Mouse (Mus musculus) monocyte, adult 2 months (primary cell): ENCODE measurements at regions not wholly inside any gene's neighbourhood (a gene's known extent, or its start where the extent isn't known, plus 50 kb on each side); places are given as distances from the start of the nearest gene placed in this dataset.

Source experiments
- DNase-seq, 2 experiments: peaks; one replicate each; pipeline ENCODE4 v3.0.0; 2022; ENCODE audit warnings: low spot score in 2 of 2, low read depth in 1 of 2

DNA sequence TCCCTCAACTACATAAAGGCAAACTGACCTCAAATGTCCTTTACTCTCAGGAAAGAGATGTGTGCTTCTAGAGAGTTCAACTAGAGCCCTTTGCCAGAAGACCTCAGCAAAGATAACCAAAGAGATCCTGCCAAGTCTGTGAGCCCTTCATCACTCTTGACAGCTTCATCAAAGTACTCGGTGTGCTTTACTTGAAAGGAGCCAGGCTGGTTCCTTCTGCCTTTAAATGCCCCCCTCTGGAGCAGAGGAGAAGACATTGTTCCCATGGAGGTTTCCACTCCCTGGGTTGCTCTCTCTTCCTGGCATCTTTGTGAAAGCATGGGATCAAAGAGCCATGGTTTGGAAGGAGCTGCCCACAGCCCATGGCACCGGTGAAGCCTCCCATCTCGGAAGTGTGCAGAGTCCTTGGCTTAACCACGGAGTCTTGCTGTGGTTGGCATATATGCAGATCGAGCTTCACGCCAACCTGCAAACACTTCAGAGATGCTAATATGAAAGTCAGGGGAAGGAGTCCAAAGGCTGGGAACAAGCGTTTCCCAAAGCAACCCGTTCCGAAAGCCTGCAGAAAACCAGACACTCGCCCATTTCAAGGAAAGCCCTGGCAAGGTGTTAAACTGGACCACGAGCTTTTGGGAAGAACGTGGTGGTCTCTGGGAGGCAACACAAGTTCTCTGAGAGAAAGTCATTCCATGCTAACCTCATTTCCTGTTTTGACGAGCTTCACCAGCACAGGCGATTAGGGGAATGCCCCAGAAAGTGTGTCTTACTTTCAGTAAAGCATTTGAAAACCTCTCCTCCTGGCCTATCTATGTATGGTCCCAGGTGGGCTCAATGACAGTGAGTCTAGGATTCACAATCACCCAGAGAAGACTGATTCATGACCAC is 223.5 kb upstream of the Spdye4c start:
- no peak for DNase-seq

DNA sequence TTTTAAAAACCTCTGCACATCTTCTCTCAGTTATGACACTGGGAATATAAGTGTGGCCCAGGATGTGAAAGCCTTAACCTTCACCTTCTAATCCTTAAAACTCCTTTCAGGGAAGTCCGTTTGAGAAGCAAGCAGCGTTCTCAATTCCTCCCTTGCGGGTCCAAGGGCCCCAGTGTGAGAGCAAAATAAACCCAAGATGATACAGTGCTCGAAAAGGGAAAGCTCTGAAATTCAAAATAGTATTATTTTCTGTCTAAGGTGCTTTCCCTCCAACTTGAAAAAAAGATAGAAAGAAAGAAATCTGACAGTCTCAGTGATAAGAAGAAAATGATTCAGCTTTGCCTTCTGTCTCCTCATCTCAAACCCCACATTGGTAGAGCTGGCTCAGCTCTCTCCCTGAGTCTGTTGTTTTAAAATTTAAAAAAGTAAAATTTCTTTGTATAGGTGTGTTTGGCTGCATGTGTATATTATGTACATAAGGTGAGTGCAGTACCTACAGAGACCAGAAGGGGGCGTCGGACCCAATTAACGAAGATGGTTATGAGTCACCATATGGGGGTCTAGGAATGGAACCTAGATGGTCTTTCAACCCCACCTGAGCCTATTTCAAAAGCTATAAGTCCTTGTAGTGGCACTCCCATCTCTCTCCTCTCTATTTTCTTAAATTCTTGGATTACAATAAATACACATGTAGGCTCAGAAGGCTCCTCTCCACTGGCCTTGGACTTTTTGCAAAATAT is 222.3 kb upstream of the Spdye4c start:
- no peak for DNase-seq

DNA sequence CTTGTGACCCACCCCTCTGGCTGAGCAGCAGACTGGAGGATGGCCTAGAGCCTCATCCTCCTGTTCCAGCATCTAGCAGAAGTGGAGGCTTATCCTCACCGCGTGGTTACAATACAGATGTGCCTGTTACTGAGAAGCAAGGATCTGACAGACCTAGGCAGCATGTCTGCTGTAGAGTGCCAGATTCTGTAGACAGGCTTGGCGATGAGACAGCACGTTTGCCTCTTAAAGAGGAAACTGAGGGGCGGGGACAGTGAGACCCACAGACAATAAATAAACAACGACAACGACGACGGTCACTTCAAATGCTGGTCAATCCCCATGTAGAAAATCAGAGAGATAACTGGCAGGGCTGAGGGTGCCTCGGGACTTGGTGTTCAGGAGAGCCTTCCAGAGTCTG is 220.2 kb upstream of the Spdye4c start:
- DNase-seq = no peak

DNA sequence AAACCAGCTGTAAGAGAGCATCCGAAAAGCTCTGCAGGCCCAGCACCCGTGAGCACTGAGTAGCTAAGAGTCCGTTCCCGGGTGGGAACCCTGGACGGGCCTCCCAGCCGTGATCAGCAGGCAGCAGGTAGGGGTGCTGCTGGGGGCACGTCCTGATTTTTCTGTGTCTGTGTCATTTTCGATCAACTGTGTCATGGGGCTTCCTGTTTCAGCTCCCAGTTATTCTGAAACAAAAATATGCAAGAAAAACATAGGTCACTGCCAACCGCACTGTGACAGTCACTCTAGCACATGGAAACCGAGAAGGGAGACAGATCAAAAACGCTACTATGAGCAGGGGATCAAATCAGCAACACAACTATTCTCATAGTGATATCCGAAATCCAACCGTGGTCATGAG is 218.8 kb upstream of the Spdye4c start:
- DNase-seq = no peak

DNA sequence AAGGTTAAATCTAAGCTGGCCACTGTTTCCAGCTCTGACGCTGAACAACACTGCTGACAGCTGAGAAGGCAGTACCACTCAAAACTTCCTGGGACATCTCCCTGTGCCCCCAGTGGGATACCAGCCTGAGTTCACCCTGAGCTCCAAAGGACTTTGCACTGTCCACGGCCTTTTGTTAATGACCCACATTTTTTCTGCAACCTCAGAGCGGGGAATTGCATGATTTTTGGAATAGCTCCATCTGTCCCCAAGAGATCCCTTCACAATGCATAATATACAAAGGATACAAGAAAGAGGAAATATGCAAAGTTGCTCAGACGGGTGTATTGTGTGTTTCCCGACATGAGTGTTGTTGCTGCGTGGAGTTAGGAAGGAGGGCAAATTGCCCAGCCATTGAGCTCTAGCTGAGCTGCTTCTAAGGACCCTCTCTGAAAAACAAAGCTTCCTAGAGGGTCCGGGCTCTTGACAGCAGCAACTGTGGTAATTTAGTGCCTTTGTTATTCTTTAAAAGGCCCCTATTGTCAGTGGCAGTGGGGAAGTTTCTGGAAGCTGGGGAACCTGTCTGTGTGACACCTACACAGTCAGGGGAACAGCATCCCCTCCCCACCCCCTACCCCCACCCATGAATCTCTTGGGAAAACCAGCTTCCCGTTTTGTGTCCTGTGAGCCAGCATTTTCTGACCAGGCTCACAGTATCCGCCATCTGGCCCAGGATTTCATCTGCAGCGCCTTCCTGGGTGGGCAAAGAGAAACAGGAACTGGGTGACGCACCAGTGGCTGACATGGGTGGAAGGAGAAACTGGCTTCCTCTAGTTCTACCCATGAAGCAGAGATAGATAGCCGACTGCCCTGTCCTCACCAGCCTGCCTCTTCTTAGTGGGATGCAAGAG is 217.4 kb upstream of the Spdye4c start:
- DNase-seq = peak; percentile 67 to 79

DNA sequence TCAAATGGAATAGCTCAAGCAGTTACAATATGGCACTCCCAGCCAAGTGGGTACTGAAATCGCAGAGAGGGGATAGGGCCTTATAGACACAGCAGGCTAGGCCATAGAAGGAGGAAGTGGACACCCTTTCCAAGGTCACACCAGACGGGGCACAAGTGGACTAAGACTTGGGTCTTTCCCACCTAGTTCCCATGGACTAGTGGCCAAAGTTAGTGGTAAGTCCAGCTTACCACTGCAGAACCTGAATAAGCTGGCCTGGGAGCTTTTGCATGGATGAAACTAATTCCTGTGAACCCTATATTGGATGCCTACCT is 216.8 kb upstream of the Spdye4c start:
- no peak for DNase-seq

DNA sequence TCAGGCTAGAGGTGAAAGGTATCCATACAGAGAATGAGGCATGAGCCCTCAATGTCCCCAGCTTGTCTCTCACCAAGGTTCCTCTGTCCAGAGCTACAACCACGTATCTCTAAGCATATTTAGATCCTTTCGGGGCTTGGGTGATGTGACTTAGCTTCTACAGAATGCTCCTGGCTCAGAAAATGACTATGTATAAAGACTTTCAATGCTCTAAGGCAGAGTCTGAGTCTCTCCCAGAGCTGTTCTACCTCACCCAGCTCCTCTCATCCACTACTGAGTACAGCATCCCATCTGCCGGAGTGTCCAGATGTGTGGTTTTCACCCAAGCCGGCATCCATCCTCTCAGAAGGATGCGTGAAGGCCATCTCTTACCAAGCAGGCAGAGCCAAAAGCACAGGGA is 216.1 kb upstream of the Spdye4c start:
- no peak for DNase-seq

DNA sequence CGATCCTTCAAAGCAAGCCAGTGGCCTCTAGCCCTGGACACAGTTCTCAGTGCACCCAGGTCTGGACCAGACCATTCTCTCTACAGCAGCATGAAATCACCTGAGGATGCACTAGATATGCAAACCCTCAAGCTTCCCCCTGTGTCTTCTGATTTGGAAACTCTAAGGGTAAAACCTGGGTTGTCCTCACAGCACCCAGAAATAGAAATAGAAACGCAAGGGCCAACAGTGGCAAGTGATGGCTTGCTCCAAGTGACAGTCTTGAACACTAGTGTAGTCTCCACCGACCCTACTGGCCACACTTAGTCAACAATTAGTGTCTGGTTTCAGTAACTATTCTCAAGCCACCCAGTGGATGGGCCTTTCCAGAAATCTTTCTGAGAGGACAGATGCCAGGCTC is 215.2 kb upstream of the Spdye4c start:
- no peak for DNase-seq

DNA sequence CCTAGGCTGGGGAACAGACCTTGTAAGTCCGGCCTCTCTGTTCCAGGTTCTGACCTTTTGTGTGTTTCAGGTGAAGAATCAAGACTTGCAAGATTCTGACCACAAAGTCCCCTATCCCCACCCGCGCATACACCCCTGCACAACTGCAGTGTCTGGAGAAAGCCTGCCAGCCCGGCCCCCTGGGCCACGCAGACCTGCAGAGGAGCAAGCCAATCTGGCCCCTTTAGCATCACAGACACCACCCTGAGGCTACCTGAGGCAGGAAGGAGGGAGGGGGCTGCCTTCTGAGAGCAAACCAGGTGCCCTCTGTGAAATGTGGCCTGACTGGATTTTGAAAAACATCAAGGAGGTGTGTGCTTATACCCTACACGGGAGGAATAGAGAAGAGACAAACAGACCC is 213.8 kb upstream of the Spdye4c start:
- DNase-seq = no peak

DNA sequence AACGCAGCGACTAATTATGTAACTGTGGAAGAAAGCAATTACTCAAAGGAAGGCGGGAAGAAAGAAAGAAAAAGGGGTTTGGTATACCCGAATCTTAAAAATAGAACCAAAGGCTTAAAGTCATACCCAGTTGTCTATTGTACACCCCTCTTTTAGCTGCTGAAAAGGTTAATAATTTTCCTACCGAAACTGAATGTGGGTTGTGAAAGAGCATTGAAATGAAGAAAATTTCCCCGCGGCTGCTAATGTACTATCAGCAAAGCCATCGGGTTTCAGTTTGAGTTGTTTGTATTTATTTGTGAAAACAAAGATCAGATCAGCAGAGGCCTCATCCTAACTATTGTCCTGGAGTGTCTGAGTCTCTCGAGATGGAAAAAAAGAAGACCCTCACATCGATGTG is 213.3 kb upstream of the Spdye4c start:
- DNase-seq = no peak

DNA sequence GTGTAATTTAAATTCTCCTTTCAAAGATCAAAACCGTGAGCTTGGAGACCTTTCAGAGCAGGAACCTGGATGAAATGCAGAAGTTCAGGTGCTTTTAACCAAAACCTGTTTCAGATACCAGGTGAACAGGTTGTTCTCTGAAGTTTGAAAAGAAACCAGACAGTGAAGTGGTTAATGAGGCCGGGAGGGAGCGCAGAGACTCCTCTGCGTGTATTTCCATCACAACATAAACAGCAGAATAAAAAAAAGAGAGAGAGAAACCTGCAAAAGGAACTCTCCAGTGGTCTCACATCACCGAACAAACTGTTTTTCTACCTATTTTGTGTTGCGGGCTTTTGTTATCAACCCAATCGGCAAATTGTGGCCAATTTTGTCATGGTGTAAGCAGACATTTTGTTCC is 212.6 kb upstream of the Spdye4c start:
- no peak for DNase-seq

DNA sequence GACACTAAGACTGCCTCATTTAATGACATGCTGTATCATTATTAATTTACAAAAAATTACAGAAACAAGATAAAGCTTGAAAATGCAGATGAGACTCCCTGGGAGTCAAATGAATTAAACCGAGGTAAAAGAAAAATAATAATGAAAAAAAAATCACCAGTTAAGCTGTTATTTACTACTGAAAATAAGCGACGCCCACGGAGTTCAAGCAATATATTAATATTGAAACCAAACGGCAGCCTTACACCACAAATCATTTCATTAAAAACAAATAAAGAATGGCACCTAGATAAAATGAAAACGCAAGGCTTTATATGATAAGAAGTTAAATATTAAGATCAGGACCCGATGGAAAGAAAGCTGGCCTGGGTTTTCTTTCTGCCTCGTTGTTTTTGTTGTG is 211.9 kb upstream of the Spdye4c start:
- DNase-seq = no peak

DNA sequence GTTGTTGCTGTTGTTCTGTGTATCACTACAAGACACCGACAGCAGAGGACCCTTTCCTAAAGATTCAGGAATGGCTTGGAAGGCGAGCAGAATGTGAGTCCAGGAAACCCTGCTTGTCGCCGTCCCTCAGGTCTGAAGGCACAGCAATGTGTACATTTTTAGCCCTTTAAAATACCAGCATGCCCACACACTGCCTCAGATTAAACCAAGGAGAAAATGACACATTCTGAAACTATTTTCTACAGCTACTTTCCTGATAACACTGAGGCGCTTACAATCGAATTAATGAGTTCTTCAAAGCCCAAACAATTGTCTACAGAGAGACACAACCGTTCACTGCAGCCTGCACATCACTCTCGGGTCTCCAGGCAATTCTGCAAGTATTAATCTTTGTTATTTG is 211.5 kb upstream of the Spdye4c start:
- no peak for DNase-seq

DNA sequence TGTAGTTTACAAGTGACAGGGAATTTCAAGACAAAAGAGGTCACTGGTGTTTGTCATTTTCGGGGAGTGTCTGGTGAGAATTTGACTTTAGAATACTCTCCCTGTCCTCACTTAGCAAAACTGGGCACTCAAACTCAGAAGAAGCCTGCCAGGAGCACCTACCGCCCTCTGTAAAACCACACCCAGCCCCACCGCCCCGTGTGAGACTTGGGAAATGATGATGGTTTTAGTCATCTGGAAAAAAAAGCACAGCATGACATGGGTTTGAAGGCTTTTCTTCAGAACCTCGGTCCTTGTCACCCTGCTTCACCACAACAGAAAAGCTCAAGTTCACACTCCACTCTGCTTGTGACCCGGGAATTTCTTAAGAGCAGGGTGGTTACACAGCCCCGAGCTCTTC is 210.4 kb upstream of the Spdye4c start:
- no peak for DNase-seq

DNA sequence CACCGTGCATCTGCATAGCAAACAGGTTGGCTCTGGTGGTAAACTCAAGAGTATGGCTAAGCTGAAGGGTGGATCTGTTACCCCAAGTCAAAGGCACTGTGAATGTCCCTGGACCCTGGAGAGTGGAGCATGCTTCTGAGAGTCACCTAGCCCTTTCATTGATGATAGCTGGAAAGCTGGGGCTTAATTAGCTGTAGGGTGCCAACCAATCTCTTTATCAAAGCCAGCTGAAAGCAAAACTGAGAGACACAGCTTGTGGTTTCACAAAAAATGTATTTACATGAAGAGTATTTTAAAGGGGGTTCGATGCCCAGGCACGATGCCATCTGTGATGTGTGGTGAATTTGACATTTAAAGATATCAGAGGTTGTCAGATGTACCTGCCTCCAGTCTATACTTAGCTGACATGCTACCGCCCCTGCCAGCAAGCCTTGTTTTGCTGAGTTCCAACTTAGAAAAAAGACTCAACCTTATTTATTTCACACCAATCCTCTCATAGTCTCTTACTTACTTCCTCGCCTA is 209.3 kb upstream of the Spdye4c start:
- DNase-seq = no peak

DNA sequence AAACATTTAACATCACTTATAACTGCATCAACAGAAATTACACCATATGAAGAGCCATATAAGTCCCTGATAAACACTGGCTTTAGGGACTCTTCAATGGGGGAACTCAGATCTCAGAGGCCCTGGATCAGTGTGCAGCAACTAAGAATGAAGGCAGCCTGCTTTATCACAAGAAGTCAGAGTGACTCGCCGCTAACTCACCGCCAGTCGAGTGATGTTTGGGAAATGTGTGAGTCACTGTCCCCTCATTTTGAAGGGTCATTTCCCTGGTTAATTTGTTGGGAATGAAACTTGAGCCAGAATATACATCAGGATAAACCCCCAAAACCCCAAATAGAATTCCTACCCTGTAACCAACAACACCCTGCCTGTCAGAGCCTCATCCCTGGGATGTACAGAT is 208.5 kb upstream of the Spdye4c start:
- DNase-seq = no peak

DNA sequence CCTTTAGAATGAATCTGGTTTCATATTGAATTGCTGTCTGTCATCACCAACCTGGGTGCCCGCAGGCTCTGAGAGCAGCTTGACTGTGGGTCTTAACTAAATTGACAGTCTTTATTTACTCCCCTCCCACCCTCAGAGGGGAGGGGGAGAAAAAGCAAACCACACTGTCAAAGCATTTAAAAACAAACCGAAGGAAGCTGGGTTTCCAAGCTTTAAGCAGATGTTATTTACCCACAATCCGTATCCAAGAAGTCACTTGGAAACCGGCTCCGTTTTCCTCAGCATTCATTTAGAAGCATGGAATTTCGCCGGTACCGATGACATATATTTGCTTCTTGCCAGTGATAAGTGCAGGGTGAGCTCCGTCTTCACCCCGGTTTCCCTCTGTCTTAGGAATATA is 206.4 kb upstream of the Spdye4c start:
- DNase-seq = no peak

DNA sequence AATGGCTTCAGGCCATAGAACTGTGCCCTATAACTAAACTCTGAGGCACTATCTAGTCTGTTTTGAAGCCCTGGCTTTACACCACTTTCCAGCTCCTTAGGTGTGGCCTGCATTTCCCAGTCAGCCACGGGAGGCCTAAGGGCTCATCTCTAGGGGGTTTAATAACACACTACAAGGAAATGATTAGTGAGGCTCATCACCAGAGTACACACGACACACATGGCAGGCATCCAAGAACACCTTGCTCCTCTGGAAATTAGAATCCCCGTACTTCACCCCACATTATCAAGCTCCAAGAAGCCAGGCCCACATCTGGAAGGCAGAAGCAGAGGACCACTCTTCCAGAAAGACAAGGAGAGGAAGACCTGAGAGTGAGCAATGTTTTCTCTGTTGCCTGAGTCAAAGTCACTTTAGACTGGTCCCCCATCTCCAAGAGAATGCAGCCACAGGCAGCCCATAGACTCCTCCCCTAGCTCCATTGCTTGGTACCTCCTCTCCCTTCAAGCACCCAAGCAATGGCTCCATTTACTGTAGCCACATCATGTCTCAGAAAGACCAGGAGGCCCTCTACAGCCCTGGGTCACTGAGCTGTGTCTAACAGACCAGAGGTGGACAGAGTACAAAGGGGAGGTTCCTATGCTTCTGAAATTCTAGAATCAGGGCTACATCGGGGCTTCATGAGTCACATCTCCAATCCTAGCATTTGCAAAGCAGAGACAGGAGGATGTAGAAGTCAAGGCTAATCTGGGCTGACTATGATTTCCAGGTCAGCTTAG is 204.0 kb upstream of the Spdye4c start:
- no peak for DNase-seq

DNA sequence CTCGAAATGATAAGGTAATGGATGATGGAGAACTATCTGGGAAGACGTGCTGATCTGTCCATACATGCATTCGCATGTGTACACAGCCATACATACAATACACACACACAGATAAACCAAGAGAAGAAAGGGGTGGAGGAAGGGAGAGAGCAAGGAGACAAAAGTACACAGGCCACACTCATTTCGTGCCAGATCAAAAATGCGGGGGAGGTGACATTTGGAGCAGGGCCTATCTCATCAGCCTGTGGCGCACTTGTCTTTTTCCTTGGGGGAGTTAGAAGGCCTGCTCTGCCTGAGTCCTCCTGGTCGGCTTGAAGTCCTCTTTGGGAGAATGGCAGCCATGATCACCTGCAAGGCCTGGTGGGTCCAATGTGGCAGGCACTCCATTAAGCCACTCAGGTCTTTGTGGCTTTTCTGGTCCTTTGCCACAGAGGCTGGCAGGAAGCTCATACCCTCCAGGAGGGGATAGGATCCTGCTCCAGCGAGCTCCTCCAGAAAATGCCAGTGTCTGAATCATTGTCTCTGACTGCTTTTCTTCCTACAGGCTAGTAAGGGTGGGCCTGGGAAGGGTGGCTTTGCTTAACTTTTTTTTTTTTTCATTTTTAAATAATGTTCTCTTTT is 203.0 kb upstream of the Spdye4c start:
- no peak for DNase-seq

DNA sequence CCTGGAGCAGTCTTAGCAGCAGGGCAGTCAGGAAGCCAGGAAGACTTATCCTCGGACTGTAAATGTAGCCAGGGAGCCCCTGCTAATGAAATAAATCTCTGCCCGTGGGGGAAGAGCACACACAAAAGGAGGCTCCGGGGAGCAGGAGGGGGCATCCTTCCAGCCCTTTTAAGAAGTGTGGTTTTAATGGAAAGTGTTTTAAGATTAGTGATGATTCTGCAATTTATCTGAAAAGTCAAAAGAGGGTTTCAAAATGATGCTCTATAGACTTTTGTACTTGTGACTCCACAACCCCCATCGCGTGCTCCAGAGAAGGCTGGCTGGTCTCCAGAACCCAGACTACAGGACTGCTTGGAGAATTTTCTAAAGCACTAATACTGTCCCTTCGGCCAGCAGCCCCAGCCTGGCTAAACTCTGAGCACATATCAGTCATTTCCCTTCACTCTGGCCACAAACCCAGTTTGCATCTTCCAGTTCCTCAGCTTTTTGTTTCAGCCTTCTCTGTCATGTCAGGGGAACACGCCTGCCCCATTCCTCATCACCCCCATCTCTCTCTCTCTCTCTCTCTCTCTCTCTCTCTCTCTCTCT is 202.0 kb upstream of the Spdye4c start:
- DNase-seq = no peak
